Mouse (Mus musculus) heart, embryonic 14.5 days (tissue): ENCODE results near the gene Prdm10. TPM values are rescaled to one million over a fixed set of nuclear protein-coding genes. Genes with fewer than 3 reads are reported as not detected.

ENCODE experiments used
- ATAC-seq: fragments of 200-750 bp; cut with Nextera tagmentation; 2 replicates; pipeline ENCODE4 v1.8.0; 2017; ENCODE audit warnings: low read depth, moderate TSS enrichment; ENCODE audit not compliant: insufficient number of reproducible peaks, insufficient read depth, low FRiP score
- H3K27ac ChIP-seq, 2 experiments: fragments of 200-500 bp in 1 of 2; fragments of 300-500 bp in 1 of 2; sonication (generic) in 1 of 2; replicated peaks in 1 of 2; 2 replicates each; pipeline ENCODE4 v1.5.1; 2012 to 2014; ENCODE audit warnings: low read depth in 2 of 2, low read length in 2 of 2, control low read depth in 1 of 2, mild to moderate bottlenecking in 1 of 2, mixed read lengths in 1 of 2; ENCODE audit not compliant: control insufficient read depth in 1 of 2, insufficient read depth in 1 of 2
- H3K27me3 ChIP-seq: fragments of 300-500 bp; sonication (generic); 2 replicates; pipeline ENCODE4 v1.6.1; 2014; ENCODE audit warnings: mild to moderate bottlenecking, low read length, control low read depth; ENCODE audit not compliant: control insufficient read depth, insufficient read depth
- H3K36me3 ChIP-seq: fragments of 300-500 bp; sonication (generic); 2 replicates; pipeline ENCODE4 v1.6.1; 2014; ENCODE audit warnings: mild to moderate bottlenecking, control low read depth, low read length, mixed read lengths; ENCODE audit not compliant: control insufficient read depth, insufficient read depth
- H3K4me1 ChIP-seq, 2 experiments: fragments of 200-500 bp in 1 of 2; fragments of 300-500 bp in 1 of 2; sonication (generic) in 1 of 2; 2 replicates each; pipeline ENCODE4 v1.6.1; 2012 to 2014; ENCODE audit warnings: low read length in 2 of 2, control low read depth in 1 of 2, mixed read lengths in 1 of 2; ENCODE audit not compliant: control insufficient read depth in 2 of 2, insufficient read depth in 2 of 2
- H3K4me2 ChIP-seq: fragments of 300-500 bp; sonication (generic); 2 replicates; pipeline ENCODE4 v1.6.1; 2014; ENCODE audit warnings: mild to moderate bottlenecking, low read length
- H3K4me3 ChIP-seq, 2 experiments: fragments of 200-500 bp in 1 of 2; fragments of 300-500 bp in 1 of 2; sonication (generic) in 1 of 2; 2 replicates each; pipeline ENCODE4 v1.5.1; 2012 to 2014; ENCODE audit warnings: low read length in 2 of 2, mild to moderate bottlenecking in 2 of 2, control low read depth in 1 of 2, low read depth in 1 of 2, moderate library complexity in 1 of 2; ENCODE audit not compliant: control insufficient read depth in 1 of 2, insufficient read depth in 1 of 2
- H3K9ac ChIP-seq: fragments of 300-500 bp; sonication (generic); 2 replicates; pipeline ENCODE4 v1.6.1; 2014; ENCODE audit warnings: mild to moderate bottlenecking, low read length
- H3K9me3 ChIP-seq: fragments of 300-500 bp; sonication (generic); 2 replicates; pipeline ENCODE4 v1.6.1; 2016; ENCODE audit warnings: low read length, control low read depth; ENCODE audit not compliant: control insufficient read depth
- WGBS: fragments of 180-500 bp; shearing (Covaris S2); extraction: QIAGEN DNeasy Blood & Tissue Kit; methylation state at CpG from one replicate; pipeline ENCODE4 v1.1.7; 2014; 5-methylcytosine and 5-hydroxymethylcytosine counted together
- polyA plus RNA-seq: library from polyadenylated mRNA; unstranded; fragments of >200 nt; fragmentation: Nextera tagmentation; extraction: Ambion mirVana; gene quantifications from 2 replicates; pipeline ENCODE4 v1.2.1, GENCODE M21; 2014

Gene Prdm10
- polyA plus RNA-seq, 1 experiment from 2014 or later, result 4.2 TPM

GRCm38 (mm10) chr9:31241208-31241699, 39.1 kb upstream of the Prdm10 start:
- Histone ChIP-seq H3K36me3 (no peaks in the 10 kb centered on the region), H3K4me3 (no peak overlapping the region), H3K27me3 (no peaks in the 10 kb centered on the region), H3K4me1 (peaks cover 0 to 2% of the 10 kb centered on the region in 2 experiments; a peak in 2 of 4 replicates), H3K4me2 (no peak overlapping the region), H3K27ac (no peak overlapping the region), H3K9me3 (no peaks in the 10 kb centered on the region), H3K9ac (no peak overlapping the region)
- WGBS, result 69% methylated on average over 7 of the region's 7 CpGs
- ATAC-seq, result no peak

DNA sequence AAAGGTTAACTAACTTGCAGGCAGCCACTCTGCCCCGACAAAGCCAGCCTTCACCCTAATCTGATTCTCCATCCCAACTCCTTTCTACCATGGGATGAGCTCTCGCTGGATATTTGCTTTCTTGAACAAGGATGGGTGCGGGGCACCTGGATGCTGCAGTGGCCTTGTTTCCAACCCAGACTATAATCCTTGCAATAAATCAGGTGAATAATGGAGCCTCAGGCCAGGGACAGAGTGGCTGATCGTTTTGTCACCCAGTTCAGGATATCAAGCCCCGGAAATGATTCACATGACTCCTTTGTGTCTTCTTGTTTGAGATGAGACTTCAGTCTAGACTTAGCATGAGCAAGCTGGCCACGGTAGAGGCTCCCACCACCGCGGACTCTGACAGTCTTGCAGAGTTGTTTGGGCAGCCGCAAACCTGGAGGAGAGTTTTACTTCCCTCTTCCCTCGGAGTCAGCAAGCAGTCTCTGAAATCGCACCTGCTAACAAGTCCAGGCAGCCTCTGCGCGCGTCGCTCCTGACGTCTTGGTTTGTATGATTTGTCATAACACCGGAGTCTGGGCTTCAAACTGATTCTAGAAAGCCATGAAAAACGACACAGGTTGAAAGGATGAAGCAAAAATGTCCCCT, 36.9 kb upstream of the Prdm10 start:
- 72% methylated on average over 18 of the region's 18 CpGs for WGBS
- no peaks in the 10 kb centered on the region for H3K27me3 ChIP-seq
- H3K27ac ChIP-seq, result no peak overlapping the region
- H3K4me2 ChIP-seq, result no peak overlapping the region
- H3K9me3 ChIP-seq, result no peaks in the 10 kb centered on the region
- peaks cover 0 to 4% of the 10 kb centered on the region in 2 experiments; a peak in 3 of 4 replicates for H3K4me1 ChIP-seq
- H3K9ac ChIP-seq, result no peak overlapping the region
- no peaks in the 10 kb centered on the region for H3K36me3 ChIP-seq
- H3K4me3 ChIP-seq, result no peak overlapping the region
- ATAC-seq, result no peak

DNA sequence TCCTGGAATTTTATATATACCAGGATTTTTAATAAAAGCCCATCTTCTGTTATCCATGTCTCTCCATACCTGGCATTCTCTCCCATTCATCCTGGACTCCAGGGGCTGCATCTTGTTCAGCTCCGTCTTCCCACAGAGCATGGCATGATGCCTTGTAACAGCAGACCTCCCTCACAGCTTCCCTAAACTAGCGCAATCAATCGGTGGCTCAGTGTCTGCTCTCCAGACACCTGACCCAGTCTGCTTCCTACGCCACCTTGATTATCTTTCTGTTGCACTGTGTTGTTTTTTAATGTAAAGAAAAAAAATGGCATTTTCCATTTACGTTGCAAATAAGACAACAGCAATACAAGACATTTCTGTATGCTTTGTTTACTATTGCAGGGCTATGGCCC, 36.4 kb upstream of the Prdm10 start:
- no peak overlapping the region for H3K4me2 ChIP-seq
- ATAC-seq, result no peak
- H3K36me3 ChIP-seq, result no peaks in the 10 kb centered on the region
- H3K4me3 ChIP-seq, result no peak overlapping the region
- no peaks in the 10 kb centered on the region for H3K9me3 ChIP-seq
- 81% methylated on average over 5 of the region's 5 CpGs for WGBS
- no peak overlapping the region for H3K27ac ChIP-seq
- no peak overlapping the region for H3K9ac ChIP-seq
- H3K4me1 ChIP-seq, result peaks cover 0 to 4% of the 10 kb centered on the region in 2 experiments; a peak in 3 of 4 replicates
- no peaks in the 10 kb centered on the region for H3K27me3 ChIP-seq

DNA sequence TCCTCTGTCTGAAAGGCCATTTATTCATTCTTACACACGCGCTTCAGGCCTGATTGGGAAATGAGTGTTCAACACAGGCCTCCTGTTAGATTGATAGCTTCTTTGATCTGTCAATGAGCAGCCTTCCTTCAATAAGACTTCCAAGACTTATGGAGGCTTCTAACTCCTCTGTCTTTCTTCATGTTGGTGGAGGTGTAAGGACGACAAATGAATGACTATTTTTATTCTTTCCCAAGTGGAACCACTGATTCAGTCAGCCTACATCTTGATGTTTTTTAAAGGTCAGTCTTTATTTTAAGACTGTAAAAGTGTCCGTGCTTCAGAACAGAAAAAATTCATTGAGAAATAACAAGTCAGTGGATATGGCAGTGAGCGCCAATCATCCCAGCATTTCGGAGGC, 35.3 kb upstream of the Prdm10 start:
- WGBS, result 83% methylated on average over 6 of the region's 6 CpGs
- Histone ChIP-seq H3K4me1 (peaks cover 0 to 4% of the 10 kb centered on the region in 2 experiments; a peak in 3 of 4 replicates), H3K4me3 (no peak overlapping the region), H3K27me3 (no peaks in the 10 kb centered on the region), H3K9me3 (no peaks in the 10 kb centered on the region), H3K27ac (no peak overlapping the region), H3K36me3 (no peaks in the 10 kb centered on the region), H3K9ac (no peak overlapping the region), H3K4me2 (no peak overlapping the region)
- ATAC-seq, result no peak

DNA sequence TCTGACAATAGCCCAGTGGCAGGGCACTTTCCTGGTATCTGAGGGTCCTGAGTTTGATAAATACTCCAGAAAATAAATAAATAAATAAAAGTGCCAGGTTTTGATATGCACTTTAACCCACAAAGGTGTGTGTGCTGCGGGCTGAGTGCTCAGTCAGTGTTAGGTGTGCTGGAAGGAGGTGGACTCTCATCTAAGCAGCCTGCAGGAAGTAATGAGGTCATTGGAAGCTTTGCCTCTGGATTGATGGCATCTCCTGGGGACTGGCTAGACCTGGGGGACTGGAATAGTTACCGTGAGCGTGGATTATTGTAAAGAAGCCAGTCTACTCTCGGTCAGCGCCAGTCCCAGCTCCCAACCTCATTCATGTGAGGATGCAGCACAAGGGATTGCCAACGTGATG, 33.9 kb upstream of the Prdm10 start:
- no peak overlapping the region for H3K27ac ChIP-seq

DNA sequence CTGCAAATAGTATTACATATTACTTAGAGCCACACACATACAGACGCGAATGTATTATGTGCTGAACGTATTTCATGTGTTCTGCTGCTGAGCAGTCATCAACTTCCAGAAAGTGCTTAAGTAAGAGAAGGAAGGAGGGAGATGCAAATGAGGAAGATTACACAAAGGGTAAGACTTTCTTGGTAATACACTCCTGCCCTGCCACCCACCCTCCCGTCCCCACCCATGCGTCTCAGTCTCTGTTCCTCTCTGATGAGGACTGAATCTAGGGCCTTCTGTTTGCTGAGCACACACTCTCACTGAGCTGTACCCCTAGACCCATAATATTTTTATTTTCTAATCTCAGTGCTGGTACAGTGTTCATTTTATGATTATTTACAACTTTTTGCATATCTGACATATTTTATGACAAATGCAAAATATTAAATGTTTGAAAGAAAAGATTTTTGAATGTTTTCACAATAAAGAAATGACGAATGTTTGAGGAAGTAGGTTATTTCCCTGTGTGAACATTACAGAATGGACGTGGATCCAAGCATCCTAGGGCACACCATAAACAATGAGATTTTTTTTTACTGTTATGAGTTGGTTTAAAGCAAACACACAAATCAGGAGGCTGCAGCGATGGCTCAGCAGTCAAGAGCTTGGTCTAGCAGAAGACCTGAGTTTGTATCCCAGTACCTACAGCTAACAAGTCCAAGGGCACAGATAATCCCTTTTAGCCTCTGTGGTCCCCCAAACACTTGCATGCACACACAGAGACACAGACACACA, 32.7 kb upstream of the Prdm10 start:
- Histone ChIP-seq H3K9ac (no peak overlapping the region), H3K9me3 (no peaks in the 10 kb centered on the region), H3K4me3 (no peak overlapping the region), H3K4me2 (no peak overlapping the region), H3K36me3 (no peaks in the 10 kb centered on the region), H3K4me1 (peaks cover 0 to 2% of the 10 kb centered on the region in 2 experiments; a peak in 1 of 4 replicates), H3K27me3 (no peaks in the 10 kb centered on the region), H3K27ac (no peak overlapping the region)
- 82% methylated on average over 8 of the region's 8 CpGs for WGBS
- no peak for ATAC-seq

More for the DNA sequence above, 33.9 kb upstream of the Prdm10 start:
- Histone ChIP-seq H3K4me1 (peaks cover 0 to 2% of the 10 kb centered on the region in 2 experiments; a peak in 1 of 4 replicates), H3K9ac (no peak overlapping the region), H3K36me3 (no peaks in the 10 kb centered on the region), H3K4me3 (no peak overlapping the region), H3K4me2 (no peak overlapping the region), H3K9me3 (no peaks in the 10 kb centered on the region), H3K27me3 (no peaks in the 10 kb centered on the region)
- 55% methylated on average over 6 of the region's 6 CpGs for WGBS
- no peak for ATAC-seq

DNA sequence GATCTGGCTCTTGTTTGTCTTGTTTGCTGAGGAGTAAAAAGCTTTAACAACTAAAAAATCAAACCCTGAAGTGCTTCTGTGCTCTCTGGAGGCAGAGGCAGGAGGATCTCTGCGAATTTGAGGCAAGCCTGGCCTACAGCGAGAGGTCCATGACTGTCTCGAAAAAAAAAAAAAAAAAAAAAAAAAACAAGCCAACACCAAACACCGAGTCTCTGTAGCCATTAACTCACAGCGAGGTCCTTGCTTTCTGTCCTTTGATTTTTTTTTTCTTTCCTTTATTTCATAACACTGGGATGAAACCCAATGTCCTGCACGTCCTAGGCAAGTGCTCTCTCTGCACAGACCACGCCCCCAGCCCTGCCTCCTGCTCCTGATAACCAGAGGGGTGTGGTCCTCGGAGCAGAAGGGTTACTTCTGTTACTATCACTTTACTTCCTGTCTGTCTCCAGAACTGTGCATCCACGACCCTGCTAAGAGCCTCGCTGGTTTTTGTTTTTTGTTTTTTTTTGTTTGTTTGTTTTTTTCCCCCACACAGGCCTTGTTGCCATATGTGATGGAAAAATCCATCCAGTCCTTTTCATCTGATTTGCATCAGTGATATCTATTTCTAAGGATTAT, 28.0 kb upstream of the Prdm10 start:
- Histone ChIP-seq H3K27ac (peak overlapping the region in 1 of 2 experiments; percentile 7; a peak in 1 of 4 replicates), H3K4me1 (peaks cover 6 to 7% of the 10 kb centered on the region in 2 experiments; a peak in 2 of 4 replicates), H3K36me3 (no peaks in the 10 kb centered on the region), H3K4me2 (no peak overlapping the region), H3K9me3 (no peaks in the 10 kb centered on the region), H3K9ac (no peak overlapping the region), H3K4me3 (no peak overlapping the region), H3K27me3 (no peaks in the 10 kb centered on the region)
- WGBS, result 66% methylated on average over 10 of the region's 10 CpGs
- no peak for ATAC-seq
